8 mouse cellular contexts compared by ENCODE assay signal in the genomic region with DNA sequence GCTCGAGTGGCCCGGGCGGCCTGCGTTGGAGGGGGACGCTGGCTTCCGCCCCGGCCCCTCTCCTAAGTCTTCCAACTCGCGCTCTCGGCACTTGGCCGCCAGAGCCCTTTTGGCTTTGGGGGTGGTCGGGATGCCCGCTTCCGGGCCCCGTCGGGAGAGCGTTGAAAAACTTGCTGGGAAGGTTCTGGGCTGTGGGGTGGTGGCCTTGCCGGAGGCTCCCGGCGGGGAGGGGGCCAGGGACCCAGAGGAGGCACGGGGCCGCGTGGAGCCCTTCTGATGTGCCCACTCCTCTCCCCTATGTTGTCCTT. TPM values are rescaled to one million over a fixed set of nuclear protein-coding genes. Genes with fewer than 3 reads are reported as not detected.
DNase-seq lines count a peak whose midpoint lies in the region; ATAC-seq lines count a peak whose summit lies in the region.

No protein-coding gene starts in this region.

- no peaks in the 10 kb centered on the region for H3K9me3 ChIP-seq in megakaryocyte, embryonic 14.5 days
- H3K9me3 ChIP-seq in forebrain, embryonic 16.5 days (ENCODE audit: control insufficient read depth, low read length), result no peaks in the 10 kb centered on the region
- H3K9me3 ChIP-seq in kidney, embryonic 16.5 days (ENCODE audit: low read length), result no peaks in the 10 kb centered on the region
- no peaks in the 10 kb centered on the region for H3K9me3 ChIP-seq in neural tube, embryonic 14.5 days (ENCODE audit: control insufficient read depth, low read length)

- H3K4me1 ChIP-seq in megakaryocyte, embryonic 14.5 days, result peaks cover 87% of the 10 kb centered on the region
- H3K4me1 ChIP-seq in forebrain, embryonic 16.5 days (replicated peaks; ENCODE audit: control insufficient read depth, insufficient read depth, low read length), result peaks cover 67% of the 10 kb centered on the region
- H3K4me1 ChIP-seq in kidney, embryonic 16.5 days (ENCODE audit: insufficient read depth, low read length), result peaks cover 70% of the 10 kb centered on the region
- H3K4me1 ChIP-seq in neural tube, embryonic 14.5 days (ENCODE audit: control insufficient read depth, insufficient read depth, low read length), result peaks cover 66% of the 10 kb centered on the region

- peak overlapping the region; percentile 96 for H3K4me3 ChIP-seq in megakaryocyte, embryonic 14.5 days (replicated peaks)
- peak overlapping the region; percentile 79 for H3K4me3 ChIP-seq in forebrain, embryonic 16.5 days (replicated peaks; ENCODE audit: low read length)
- peak overlapping the region; percentile 95 for H3K4me3 ChIP-seq in kidney, embryonic 16.5 days (ENCODE audit: low read length)
- peak overlapping the region; percentile 95 for H3K4me3 ChIP-seq in neural tube, embryonic 14.5 days (ENCODE audit: low read depth, low read length)

- peak overlapping the region; percentile 77 for H3K4me2 ChIP-seq in forebrain, embryonic 16.5 days (ENCODE audit: low read length)
- peak overlapping the region; percentile 93 for H3K4me2 ChIP-seq in kidney, embryonic 16.5 days (replicated peaks; ENCODE audit: low read depth, low read length)
- H3K4me2 ChIP-seq in neural tube, embryonic 14.5 days (ENCODE audit: low read depth, low read length), result peak overlapping the region; percentile 97

- WGBS in forebrain, embryonic 16.5 days, result 0% methylated on average over 23 of the region's 23 CpGs
- 0% methylated on average over 23 of the region's 23 CpGs for WGBS in kidney, embryonic 16.5 days
- under 1% methylated on average over 23 of the region's 23 CpGs for WGBS in neural tube, embryonic 14.5 days

- peak overlapping the region; percentile 99 for H3K9ac ChIP-seq in forebrain, embryonic 16.5 days (replicated peaks; ENCODE audit: low read depth, low read length)
- H3K9ac ChIP-seq in kidney, embryonic 16.5 days (replicated peaks; ENCODE audit: low read length), result peak overlapping the region; percentile 96
- peak overlapping the region; percentile 98 for H3K9ac ChIP-seq in neural tube, embryonic 14.5 days (replicated peaks; ENCODE audit: low read depth, low read length)

- H3K36me3 ChIP-seq in megakaryocyte, embryonic 14.5 days (replicated peaks; ENCODE audit: low read length), result peaks cover 29% of the 10 kb centered on the region
- H3K36me3 ChIP-seq in forebrain, embryonic 16.5 days (ENCODE audit: control insufficient read depth, insufficient read depth), result no peaks in the 10 kb centered on the region
- H3K36me3 ChIP-seq in kidney, embryonic 16.5 days (ENCODE audit: insufficient read depth, low read length), result peaks cover 8% of the 10 kb centered on the region; the same call in 1 of the 2 replicates
- no peaks in the 10 kb centered on the region for H3K36me3 ChIP-seq in neural tube, embryonic 14.5 days (ENCODE audit: control insufficient read depth, insufficient read depth, low read length)

- DNase-seq in adrenal gland, adult (ENCODE audit: inconsistent age in 2 of 2, low spot score in 1 of 2), result peak; percentile 61 to 82
- DNase-seq in adrenal gland, adult 8-10 months, result no peak
- no peak for DNase-seq in T-cell, adult 2 months (ENCODE audit: low spot score)

- peak overlapping the region; percentile 89 for H3K27ac ChIP-seq in forebrain, embryonic 16.5 days (ENCODE audit: low read length)
- H3K27ac ChIP-seq in kidney, embryonic 16.5 days (ENCODE audit: low read length), result peak overlapping the region; percentile 95
- peak overlapping the region; percentile 92 for H3K27ac ChIP-seq in neural tube, embryonic 14.5 days (ENCODE audit: low read depth, low read length)

- no peak for ATAC-seq in megakaryocyte, adult 5-6 weeks (ENCODE audit: poor library complexity, severe bottlenecking)
- no peak for ATAC-seq in forebrain, embryonic 16.5 days
- no peak for ATAC-seq in kidney, embryonic 16.5 days (ENCODE audit: low FRiP score, low TSS enrichment)
- ATAC-seq in neural tube, embryonic 14.5 days (ENCODE audit: low read depth), result no peak

- peaks cover 33% of the 10 kb centered on the region for H3K27me3 ChIP-seq in megakaryocyte, embryonic 14.5 days (replicated peaks)
- no peaks in the 10 kb centered on the region for H3K27me3 ChIP-seq in forebrain, embryonic 16.5 days (replicated peaks; ENCODE audit: control insufficient read depth, insufficient read depth, low read length)
- H3K27me3 ChIP-seq in kidney, embryonic 16.5 days (ENCODE audit: insufficient read depth, low read length), result no peaks in the 10 kb centered on the region
- no peaks in the 10 kb centered on the region for H3K27me3 ChIP-seq in neural tube, embryonic 14.5 days (ENCODE audit: control insufficient read depth, insufficient read depth, low read length)

RNA-seq across cellular contexts. Expression of gene Tle3, which starts 1.4 kb away (rescaled TPM):
- total RNA-seq in adrenal gland, adult 8-10 months (2022), result 100 to 1,000 TPM; 100 to 139 (median 108) TPM
- polyA plus RNA-seq in megakaryocyte, embryonic 14.5 days (2012; ENCODE audit: insufficient read depth, low replicate concordance), result 60.7 and 62.9 TPM in 2 replicates
- 113 and 146 TPM in 2 replicates for total RNA-seq in megakaryocyte, adult 5-6 weeks (2015)
- total RNA-seq in megakaryocyte, adult 5-6 weeks (2017), result 79.4 and 92.9 TPM in 2 replicates
- 36.8 and 42.5 TPM in 2 replicates for polyA plus RNA-seq in forebrain, embryonic 16.5 days (2015; fragmentation: Nextera tagmentation; extraction: Ambion mirVana)
- polyA plus RNA-seq in kidney, embryonic 16.5 days (2015; fragmentation: Nextera tagmentation; extraction: Ambion mirVana), result 26.0 and 30.8 TPM in 2 replicates
- polyA plus RNA-seq in neural tube, embryonic 14.5 days (2014; fragmentation: Nextera tagmentation; extraction: Ambion mirVana), result 18.7 and 22.5 TPM in 2 replicates

Comparison
In these comparisons a context has a peak if more than half of its experiments do, and no peak if none do; other contexts are left out.
1. DNase-seq: peak in adrenal gland, adult (2 of 2); none in adrenal gland, adult 8-10 months (single experiment) and T-cell, adult 2 months (single experiment).
2. Peak in every context shown above with its lines, with median percentiles within 50 percentile points of each other: H3K4me3 ChIP-seq, H3K27ac ChIP-seq, H3K4me2 ChIP-seq and H3K9ac ChIP-seq.